Comparison of ENCODE assay signal across 21 mouse cellular contexts in the genomic region with DNA sequence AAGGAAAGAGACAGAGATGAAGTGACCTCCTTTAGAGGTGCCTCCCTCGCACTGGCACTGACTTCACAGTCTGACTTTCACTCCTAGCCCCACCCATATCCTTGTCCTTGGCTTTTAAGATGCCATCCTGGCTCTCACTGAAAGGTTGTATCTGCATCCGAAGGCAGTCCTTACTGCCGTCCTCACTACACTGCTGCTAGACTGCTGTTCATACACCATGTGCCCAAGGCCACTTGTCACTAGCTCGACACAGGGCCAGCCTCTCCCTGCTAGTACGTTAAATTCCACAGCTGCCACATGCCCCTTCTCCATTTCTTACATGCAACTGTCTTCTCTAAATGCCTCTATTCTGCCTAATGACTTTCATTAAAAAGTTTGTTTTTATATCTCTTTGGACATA. TPM values are rescaled to one million over a fixed set of nuclear protein-coding genes. Genes with fewer than 3 reads are reported as not detected.
"Had no signal": no experiment of that assay in that cellular context is flagged by ENCODE, and none has a peak within 500 bp of the region (broad histone marks: within the 10 kb centered on the region; RNA-seq: fewer than 3 reads in every experiment).

No protein-coding gene starts in this region.

- H3K9me3 ChIP-seq: lung, embryonic 15.5 days; midbrain, embryonic 10.5 days; midbrain, embryonic 12.5 days; neural tube, embryonic 13.5 days; neural tube, embryonic 15.5 days had no signal

- H3K4me2 ChIP-seq: lung, embryonic 15.5 days; midbrain, embryonic 12.5 days; neural tube, embryonic 13.5 days; neural tube, embryonic 15.5 days had no signal

- H3K27me3 ChIP-seq: lung, embryonic 15.5 days; midbrain, embryonic 12.5 days; neural tube, embryonic 13.5 days; neural tube, embryonic 15.5 days had no signal

- H3K27ac ChIP-seq: lung, embryonic 15.5 days; midbrain, embryonic 10.5 days; midbrain, embryonic 12.5 days; neural tube, embryonic 13.5 days; neural tube, embryonic 15.5 days had no signal

- H3K4me3 ChIP-seq: lung, embryonic 15.5 days; midbrain, embryonic 10.5 days; midbrain, embryonic 12.5 days; myocyte; neural tube, embryonic 13.5 days; neural tube, embryonic 15.5 days had no signal

- DNase-seq: lung, adult 18-20 months; lung, postnatal 14 days; lung, postnatal 4 days; midbrain, embryonic 14.5 days; retina, postnatal 1 day; right cerebral cortex, adult 18-20 months; right cerebral cortex, postnatal 25 days; spleen, adult 18-20 months; thymus, adult 18-20 months; thymus, postnatal 14 days; thymus, postnatal 36 days had no signal

- H3K4me1 ChIP-seq: lung, embryonic 15.5 days; midbrain, embryonic 10.5 days; midbrain, embryonic 12.5 days; neural tube, embryonic 13.5 days; neural tube, embryonic 15.5 days had no signal

- ATAC-seq: lung, postnatal 0 days; midbrain, embryonic 16.5 days had no signal

- H3K9ac ChIP-seq: lung, embryonic 15.5 days; midbrain, embryonic 12.5 days; neural tube, embryonic 13.5 days; neural tube, embryonic 15.5 days had no signal

RNA-seq across cellular contexts. Expression of a gene that starts 18.7 kb away (rescaled TPM):
- total RNA-seq: megakaryocyte, adult 5-6 weeks; megakaryocyte-erythroid progenitor cell, adult 5-6 weeks had no signal

RNA-seq across cellular contexts. Expression of a gene that starts 43.4 kb away (rescaled TPM):
- total RNA-seq: megakaryocyte, adult 5-6 weeks; megakaryocyte-erythroid progenitor cell, adult 5-6 weeks had no signal
- polyA plus RNA-seq: lung, postnatal 0 days had no signal
